Mouse (Mus musculus) heart, embryonic 16.5 days (tissue): ENCODE data around the gene Ccr4. TPM values are rescaled to one million over a fixed set of nuclear protein-coding genes. Genes with fewer than 3 reads are reported as not detected.

Source experiments
- ATAC-seq: fragments of 200-750 bp; cut with Nextera tagmentation; replicated peaks from 2 replicates; pipeline ENCODE4 v1.8.0; 2017; ENCODE audit warnings: moderate number of reproducible peaks; ENCODE audit not compliant: insufficient read depth, low FRiP score; ENCODE audit errors: extremely low read depth
- H3K27ac ChIP-seq: fragments of 300-500 bp; sonication (generic); 2 replicates; pipeline ENCODE4 v1.5.1; 2014; ENCODE audit warnings: mild to moderate bottlenecking, low read length, control low read depth, moderate library complexity
- H3K27me3 ChIP-seq: fragments of 300-500 bp; sonication (generic); 2 replicates; pipeline ENCODE4 v1.6.1; 2014; ENCODE audit warnings: low read length, mixed read lengths; ENCODE audit not compliant: control insufficient read depth, insufficient read depth
- H3K36me3 ChIP-seq: fragments of 300-500 bp; sonication (generic); 2 replicates; pipeline ENCODE4 v1.6.1; 2014; ENCODE audit not compliant: control insufficient read depth, insufficient read depth
- H3K4me1 ChIP-seq: fragments of 300-500 bp; sonication (generic); 2 replicates; pipeline ENCODE4 v1.6.1; 2014; ENCODE audit warnings: low read length, mixed read lengths; ENCODE audit not compliant: control insufficient read depth, insufficient read depth
- H3K4me2 ChIP-seq: fragments of 300-500 bp; sonication (generic); 2 replicates; pipeline ENCODE4 v1.6.1; 2014; ENCODE audit warnings: low read depth, mild to moderate bottlenecking, control low read depth, low read length
- H3K4me3 ChIP-seq: fragments of 300-500 bp; sonication (generic); 2 replicates; pipeline ENCODE4 v1.5.1; 2014; ENCODE audit warnings: mild to moderate bottlenecking, control low read depth, low read length
- H3K9ac ChIP-seq: fragments of 300-500 bp; sonication (generic); 2 replicates; pipeline ENCODE4 v1.6.1; 2014; ENCODE audit warnings: low read length, control low read depth
- H3K9me3 ChIP-seq: fragments of 300-500 bp; sonication (generic); replicated peaks from 2 replicates; pipeline ENCODE4 v1.6.1; 2016; ENCODE audit warnings: low read length; ENCODE audit not compliant: control insufficient read depth
- WGBS: fragments of 180-500 bp; shearing (Covaris S2); extraction: QIAGEN DNeasy Blood & Tissue Kit; methylation state at CpG from one replicate; pipeline ENCODE4 v1.1.7; 2014; 5-methylcytosine and 5-hydroxymethylcytosine counted together
- polyA plus RNA-seq: library from polyadenylated mRNA; unstranded; fragments of >200 nt; fragmentation: Nextera tagmentation; extraction: Ambion mirVana; gene quantifications from 2 replicates; pipeline ENCODE4 v1.2.1, GENCODE M21; 2015

Ccr4 gene
- polyA plus RNA-seq, 1 experiment from 2014 or later, result 0.87 TPM

DNA sequence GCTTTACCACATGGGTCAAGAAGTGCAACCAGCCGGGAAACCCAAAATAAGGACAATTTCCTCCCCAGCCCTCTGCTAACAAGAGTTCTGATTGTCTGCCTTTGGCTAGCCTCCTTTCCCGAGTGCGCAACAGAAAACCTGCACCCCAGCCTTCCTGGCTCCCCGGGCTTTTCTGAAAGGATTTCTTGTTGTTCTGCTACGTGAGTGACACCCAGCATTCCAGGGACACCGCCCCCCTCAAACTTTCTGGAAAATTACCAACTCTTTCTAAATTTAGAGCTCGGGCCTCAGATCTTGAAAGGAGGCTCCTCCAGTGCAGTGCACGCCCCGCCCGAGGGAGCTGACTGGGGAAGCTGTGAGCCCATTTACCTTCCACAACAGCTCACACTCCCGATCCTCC lies 10.6 kb upstream of the Ccr4 start, which contains the start of gene C130032M10Rik:
Gene C130032M10Rik (plus strand): TSS at position 334 of the 400 bp plus-strand sequence.
- H3K4me3 ChIP-seq, result peak within 1 kb of the TSS; percentile 17; the same call in 1 of the 2 replicates
- H3K9me3 ChIP-seq, result peaks cover 14% of the 10 kb centered on the region
- peak; percentile 53 for ATAC-seq
- peaks cover 9% of the 10 kb centered on the region; the same call in 1 of the 2 replicates for H3K36me3 ChIP-seq
- H3K4me2 ChIP-seq, result peak within 1 kb of the TSS; percentile 51
- peaks cover 5% of the 10 kb centered on the region for H3K4me1 ChIP-seq
- WGBS, result 28% methylated on average over 11 of the region's 11 CpGs
- no peaks in the 10 kb centered on the region for H3K27me3 ChIP-seq
- no peak within 1 kb of the TSS; the same call in 1 of the 2 replicates for H3K27ac ChIP-seq
- H3K9ac ChIP-seq, result peak within 1 kb of the TSS; percentile 6; the same call in 1 of the 2 replicates

DNA sequence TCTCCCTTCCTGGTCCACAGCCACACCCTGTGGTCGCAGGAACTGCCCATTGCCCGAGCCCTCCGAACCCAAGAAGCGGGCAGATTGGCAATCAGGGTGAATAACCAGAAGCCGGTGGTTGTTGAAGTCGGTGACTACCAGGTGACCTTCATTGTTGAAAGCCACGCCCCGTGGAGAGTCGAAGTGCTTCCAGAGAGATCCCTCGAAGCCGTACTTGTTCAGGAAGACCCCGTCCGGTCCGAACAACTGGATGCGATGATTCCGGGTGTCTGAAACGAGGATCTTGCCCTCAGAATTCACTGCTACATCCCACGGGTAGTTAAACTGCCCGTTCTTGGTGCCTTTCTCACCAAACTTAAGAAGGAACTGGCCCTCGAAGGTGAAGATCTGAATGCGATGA lies 8.1 kb upstream of the Ccr4 start:
- Histone ChIP-seq H3K4me2 (no peak overlapping the region), H3K9ac (no peak overlapping the region), H3K4me3 (no peak overlapping the region), H3K27ac (no peak overlapping the region), H3K4me1 (peaks cover 5% of the 10 kb centered on the region), H3K36me3 (peaks cover 9% of the 10 kb centered on the region; the same call in 1 of the 2 replicates), H3K9me3 (peaks cover 16% of the 10 kb centered on the region), H3K27me3 (no peaks in the 10 kb centered on the region)
- ATAC-seq, result no peak
- 97% methylated on average over 21 of the region's 21 CpGs for WGBS

DNA sequence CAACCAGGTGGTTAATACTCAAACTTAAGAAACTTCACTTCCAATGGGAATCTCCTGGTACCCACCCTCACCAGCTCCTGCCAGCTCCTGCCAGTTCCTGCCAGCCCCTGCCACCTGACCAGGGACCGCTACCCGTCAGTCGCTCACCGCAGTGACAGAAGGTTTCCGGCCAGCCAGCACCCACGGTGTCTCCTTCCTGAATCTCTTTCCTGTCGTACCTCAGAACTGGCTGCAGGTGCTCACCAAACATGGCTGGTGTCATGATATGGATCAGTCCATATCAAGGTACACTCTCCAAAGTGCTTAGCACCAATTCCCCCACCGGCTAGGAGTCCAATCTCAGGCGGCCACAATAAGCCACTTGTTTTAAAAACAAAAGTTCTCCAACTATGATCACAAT lies 5.1 kb upstream of the Ccr4 start:
- peaks cover 16% of the 10 kb centered on the region for H3K9me3 ChIP-seq
- H3K27me3 ChIP-seq, result no peaks in the 10 kb centered on the region
- H3K4me1 ChIP-seq, result no peaks in the 10 kb centered on the region
- peaks cover 9% of the 10 kb centered on the region; the same call in 1 of the 2 replicates for H3K36me3 ChIP-seq
- no peak overlapping the region for H3K9ac ChIP-seq
- WGBS, result 83% methylated on average over 9 of the region's 9 CpGs
- H3K27ac ChIP-seq, result no peak overlapping the region
- no peak overlapping the region for H3K4me3 ChIP-seq
- ATAC-seq, result no peak
- no peak overlapping the region for H3K4me2 ChIP-seq

DNA sequence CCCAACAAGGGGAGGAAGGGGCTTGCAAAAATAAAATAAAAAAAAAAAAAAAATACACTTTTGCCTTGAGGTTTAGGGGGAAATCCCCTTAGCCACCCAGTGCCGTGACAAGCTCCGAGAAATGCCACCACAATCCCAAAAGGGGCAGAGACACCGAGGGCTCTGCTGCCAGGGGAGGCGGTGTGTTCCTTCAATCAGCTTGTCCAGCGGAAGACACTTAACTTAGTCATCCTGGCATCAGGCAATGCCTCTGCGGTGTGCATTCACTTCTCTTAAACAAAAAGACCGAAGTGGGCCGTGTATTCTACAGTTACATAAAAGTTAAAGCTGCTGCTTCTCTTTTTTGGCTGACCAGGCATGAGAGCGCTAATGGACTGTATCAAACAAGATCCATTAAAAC lies 2.7 kb upstream of the Ccr4 start:
- Histone ChIP-seq H3K4me2 (no peak overlapping the region), H3K27me3 (no peaks in the 10 kb centered on the region), H3K27ac (no peak overlapping the region), H3K36me3 (no peaks in the 10 kb centered on the region), H3K9me3 (peaks cover 2% of the 10 kb centered on the region; the same call in 1 of the 2 replicates), H3K4me1 (no peaks in the 10 kb centered on the region), H3K4me3 (no peak overlapping the region), H3K9ac (no peak overlapping the region)
- 91% methylated on average over 9 of the region's 9 CpGs for WGBS
- ATAC-seq, result no peak

DNA sequence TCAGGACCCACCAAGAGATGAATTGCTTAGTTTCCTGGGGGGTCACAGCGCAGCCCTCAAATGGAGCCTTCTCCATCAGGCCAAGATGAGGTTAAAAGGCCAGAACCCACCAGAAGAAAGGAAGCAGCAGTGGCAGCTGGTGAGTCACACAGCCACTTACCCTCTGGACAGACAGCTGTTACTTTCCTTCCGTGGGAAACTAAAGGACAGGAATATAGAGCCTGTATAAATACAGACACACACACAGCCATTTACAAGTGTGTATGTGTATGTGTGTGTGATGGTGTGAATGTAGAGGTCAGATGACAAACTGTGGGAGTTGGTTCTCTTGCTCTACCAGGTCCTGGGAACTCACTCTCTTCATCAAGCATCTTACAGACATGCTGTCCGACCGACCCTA lies 1.8 kb upstream of the Ccr4 start:
- H3K4me1 ChIP-seq, result no peaks in the 10 kb centered on the region

DNA sequence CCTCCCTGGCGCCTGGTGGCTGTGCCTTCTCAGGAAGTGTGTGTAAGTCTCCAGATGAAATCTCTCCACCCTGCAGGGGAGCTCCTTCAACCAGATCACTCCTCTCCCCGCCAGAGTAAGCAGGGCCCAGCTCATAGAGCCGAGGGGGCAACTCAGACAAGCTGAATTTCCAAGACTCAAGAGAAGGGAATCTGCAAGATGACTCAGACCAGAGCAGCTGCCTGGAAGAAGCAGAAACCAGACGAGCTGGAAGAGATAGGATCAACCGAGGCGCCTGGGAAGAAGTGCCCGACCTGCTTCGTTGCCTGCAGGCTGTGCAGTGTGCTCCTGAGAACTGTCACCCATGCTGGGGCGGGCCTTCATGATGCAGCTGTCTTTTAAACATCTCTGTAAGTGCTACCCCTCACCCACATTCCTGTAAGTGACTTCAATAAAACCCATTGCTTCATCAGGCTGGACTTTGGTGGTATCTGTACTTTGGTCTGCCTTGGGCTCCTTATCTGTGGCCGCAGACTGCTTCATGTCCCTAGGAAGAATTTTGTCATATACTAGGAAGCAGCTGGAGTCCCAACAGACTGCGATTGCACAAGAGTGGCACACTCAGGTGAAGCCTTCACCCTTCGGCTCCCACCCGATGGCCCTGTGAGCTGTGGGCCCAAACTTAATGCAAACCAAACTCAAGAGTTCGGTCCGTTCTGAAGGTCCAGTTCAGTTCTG lies 1.8 kb downstream of the Ccr4 start:
- no peak overlapping the region for H3K9ac ChIP-seq
- H3K4me3 ChIP-seq, result no peak overlapping the region
- no peak overlapping the region for H3K4me2 ChIP-seq
- WGBS, result 46% methylated on average over 15 of the region's 15 CpGs
- no peaks in the 10 kb centered on the region for H3K4me1 ChIP-seq
- H3K27ac ChIP-seq, result no peak overlapping the region
- no peaks in the 10 kb centered on the region; the same call in 1 of the 2 replicates for H3K9me3 ChIP-seq
- H3K27me3 ChIP-seq, result peaks cover 5% of the 10 kb centered on the region
- no peaks in the 10 kb centered on the region for H3K36me3 ChIP-seq
- no peak for ATAC-seq

More for the DNA sequence above, 1.8 kb upstream of the Ccr4 start:
- Histone ChIP-seq H3K27me3 (no peaks in the 10 kb centered on the region), H3K4me3 (no peak overlapping the region), H3K4me2 (no peak overlapping the region), H3K9me3 (peaks cover 2% of the 10 kb centered on the region; the same call in 1 of the 2 replicates), H3K9ac (no peak overlapping the region), H3K36me3 (no peaks in the 10 kb centered on the region), H3K27ac (no peak overlapping the region)
- ATAC-seq, result no peak
- 53% methylated on average over 4 of the region's 4 CpGs for WGBS

DNA sequence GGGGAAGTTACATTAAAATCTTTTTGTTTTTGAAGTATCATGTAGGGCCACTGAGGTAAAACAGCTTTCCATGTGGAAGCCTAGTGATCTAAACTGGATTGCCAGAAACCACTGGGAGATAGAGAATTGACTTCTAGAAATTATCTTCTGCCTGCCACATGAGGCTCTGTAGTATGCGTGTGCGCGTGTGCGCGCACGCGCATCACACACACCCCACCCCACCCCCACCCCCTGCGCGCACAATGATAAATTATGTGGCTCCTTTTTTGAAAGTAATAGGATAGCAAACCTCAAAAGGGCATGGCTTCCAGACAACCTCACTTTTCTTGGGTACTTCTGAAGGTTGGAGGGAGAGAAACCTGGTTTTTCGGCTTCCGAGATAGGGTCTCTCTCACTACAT lies 2.8 kb downstream of the Ccr4 start:
- Histone ChIP-seq H3K36me3 (no peaks in the 10 kb centered on the region), H3K27me3 (peaks cover 5% of the 10 kb centered on the region), H3K4me3 (no peak overlapping the region), H3K4me1 (no peaks in the 10 kb centered on the region), H3K9me3 (no peaks in the 10 kb centered on the region; the same call in 1 of the 2 replicates), H3K4me2 (no peak overlapping the region), H3K9ac (no peak overlapping the region), H3K27ac (no peak overlapping the region)
- 94% methylated on average over 11 of the region's 11 CpGs for whole genome bisulfite sequencing
- ATAC-seq, result no peak

DNA sequence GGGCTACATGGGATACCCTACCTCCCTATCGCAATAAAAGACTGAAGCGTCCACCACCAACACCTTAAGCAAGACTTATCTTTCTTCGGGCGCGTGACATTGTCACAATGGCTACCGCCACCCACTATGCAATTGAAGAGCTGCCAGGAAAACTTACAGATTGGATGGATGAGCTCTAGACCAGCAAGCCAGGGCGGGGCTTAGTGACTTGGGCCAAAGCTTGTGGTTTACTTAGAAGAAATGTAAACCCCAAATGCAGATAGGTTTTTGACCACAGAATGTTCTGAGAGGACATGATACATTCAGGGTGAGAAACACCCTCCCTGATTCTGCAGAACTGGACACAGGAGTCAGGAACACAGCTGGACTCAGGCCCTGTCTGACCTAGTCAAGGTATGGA lies 3.6 kb downstream of the Ccr4 start:
- 86% methylated on average over 7 of the region's 7 CpGs for WGBS

DNA sequence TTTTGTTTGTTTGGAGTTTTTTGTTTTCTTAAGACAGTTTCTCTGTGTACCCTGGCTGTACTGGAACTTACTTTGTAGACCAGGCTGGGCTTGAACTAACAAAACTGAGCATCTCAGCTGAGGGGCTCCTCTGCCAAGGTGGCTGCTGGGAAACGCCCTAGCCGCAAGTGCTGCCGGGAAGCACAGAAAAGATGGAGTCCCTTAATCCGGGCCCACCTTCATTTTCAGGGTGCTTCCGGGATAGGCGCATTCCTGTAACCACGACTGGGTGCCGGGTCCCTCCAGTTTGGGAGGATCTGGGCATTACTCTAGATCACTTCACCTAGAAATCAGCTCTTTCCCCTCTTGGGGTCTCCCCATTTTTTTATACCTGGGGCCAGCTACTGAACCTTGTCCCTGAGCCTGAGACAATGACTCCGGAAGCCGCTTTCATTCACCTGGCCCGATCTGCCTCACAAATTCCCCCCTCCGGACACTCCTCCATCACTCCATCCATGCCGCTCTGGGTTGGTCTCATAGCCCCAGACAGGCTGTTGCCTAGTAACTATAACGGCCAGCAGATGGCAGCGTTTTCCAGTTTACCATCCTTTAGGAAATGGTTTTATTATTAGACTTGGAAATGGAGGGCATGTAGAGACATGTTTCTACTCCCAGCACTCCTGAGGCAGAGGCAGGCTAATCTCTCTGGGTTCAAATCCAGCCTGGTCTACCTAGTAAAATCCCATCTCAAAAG lies 4.8 kb downstream of the Ccr4 start:
- no peaks in the 10 kb centered on the region for H3K36me3 ChIP-seq
- H3K4me2 ChIP-seq, result no peak overlapping the region
- no peak for ATAC-seq
- no peaks in the 10 kb centered on the region for H3K4me1 ChIP-seq
- no peak overlapping the region for H3K4me3 ChIP-seq
- H3K27me3 ChIP-seq, result peaks cover 5% of the 10 kb centered on the region
- 17% methylated on average over 15 of the region's 15 CpGs for WGBS
- no peak overlapping the region for H3K27ac ChIP-seq
- no peaks in the 10 kb centered on the region; the same call in 1 of the 2 replicates for H3K9me3 ChIP-seq
- no peak overlapping the region for H3K9ac ChIP-seq

More for the DNA sequence above, 3.6 kb downstream of the Ccr4 start:
- Histone ChIP-seq H3K4me1 (no peaks in the 10 kb centered on the region), H3K27me3 (peaks cover 5% of the 10 kb centered on the region), H3K9ac (no peak overlapping the region), H3K9me3 (no peaks in the 10 kb centered on the region; the same call in 1 of the 2 replicates), H3K4me2 (no peak overlapping the region), H3K4me3 (no peak overlapping the region), H3K27ac (no peak overlapping the region), H3K36me3 (no peaks in the 10 kb centered on the region)
- ATAC-seq, result no peak
